Comparison of ENCODE assay signal across 8 mouse cellular contexts in the genomic region with DNA sequence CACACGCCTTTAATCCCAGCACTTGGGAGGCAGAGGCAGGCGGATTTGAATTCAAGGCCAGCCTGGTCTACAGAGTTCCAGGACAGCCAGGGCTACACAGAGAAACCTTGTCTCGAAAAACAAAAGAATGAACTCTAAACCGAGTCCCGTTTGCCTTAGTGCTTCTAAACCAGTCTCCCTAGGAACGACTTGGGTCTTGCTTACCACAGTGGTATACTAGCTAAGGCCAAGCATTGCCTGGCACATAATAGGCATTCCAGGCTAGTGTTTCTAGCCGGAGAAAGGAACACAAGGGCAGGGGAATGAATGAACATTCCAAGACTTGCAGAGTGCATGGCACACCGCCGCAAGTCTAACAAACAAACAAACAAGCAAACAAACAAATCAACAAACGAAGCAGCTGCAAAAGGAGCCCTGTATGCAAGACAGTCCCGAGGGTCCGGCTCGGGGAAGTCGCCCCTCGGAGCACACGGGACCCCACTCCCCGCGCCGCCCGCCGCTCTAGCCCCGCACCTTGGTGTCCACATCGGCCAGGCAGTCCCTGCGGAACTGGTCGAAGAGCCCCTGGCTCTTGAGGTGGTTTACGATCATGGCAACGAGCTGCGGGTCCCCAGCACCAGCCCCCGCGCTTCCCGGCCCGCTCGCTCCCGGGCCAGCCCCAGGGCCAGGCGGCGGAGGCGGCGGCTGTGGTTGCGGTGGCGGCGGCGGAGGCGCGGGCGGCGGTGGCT. TPM values are rescaled to one million over a fixed set of nuclear protein-coding genes. Genes with fewer than 3 reads are reported as not detected.
DNase-seq lines count a peak whose midpoint lies in the region; ATAC-seq and TF ChIP-seq lines count a peak whose summit lies in the region.

No protein-coding gene starts in this region.

- TF ChIP-seq CTCF in stomach, postnatal 0 days (IDR thresholded peaks at IDR 0.05; ENCODE audit: low read depth): no peak

- no peak for TF ChIP-seq EP300 in stomach, postnatal 0 days (optimal IDR thresholded peaks at IDR 0.05)

- peak overlapping the region; percentile 98 for H3K4me3 ChIP-seq in lung, embryonic 16.5 days (ENCODE audit: low read length)
- H3K4me3 ChIP-seq in forebrain, embryonic 12.5 days (replicated peaks): peak overlapping the region; percentile 95
- peak overlapping the region; percentile 92 for H3K4me3 ChIP-seq in liver, embryonic 11.5 days (ENCODE audit: low read depth, low read length)
- peak overlapping the region; percentile 97 for H3K4me3 ChIP-seq in stomach, postnatal 0 days (ENCODE audit: low read depth, low read length)

- no peaks in the 10 kb centered on the region for H3K9me3 ChIP-seq in lung, embryonic 16.5 days (ENCODE audit: control insufficient read depth, low read length)
- H3K9me3 ChIP-seq in forebrain, embryonic 12.5 days: no peaks in the 10 kb centered on the region
- no peaks in the 10 kb centered on the region for H3K9me3 ChIP-seq in liver, embryonic 11.5 days (ENCODE audit: control insufficient read depth, low read length)
- H3K9me3 ChIP-seq in stomach, postnatal 0 days (ENCODE audit: control insufficient read depth, low read length): no peaks in the 10 kb centered on the region

- no peaks in the 10 kb centered on the region for H3K27me3 ChIP-seq in lung, embryonic 16.5 days (ENCODE audit: control insufficient read depth, insufficient read depth, low read depth, low read length)
- no peaks in the 10 kb centered on the region for H3K27me3 ChIP-seq in forebrain, embryonic 12.5 days
- no peaks in the 10 kb centered on the region for H3K27me3 ChIP-seq in liver, embryonic 11.5 days (replicated peaks; ENCODE audit: control insufficient read depth, insufficient read depth, low read length)
- H3K27me3 ChIP-seq in stomach, postnatal 0 days (ENCODE audit: control insufficient read depth, insufficient read depth, low read length): no peaks in the 10 kb centered on the region

- H3K27ac ChIP-seq in lung, embryonic 16.5 days (ENCODE audit: low read length): no peak overlapping the region; the same call in none of the 2 replicates
- peak overlapping the region; percentile 67 for H3K27ac ChIP-seq in forebrain, embryonic 12.5 days
- peak overlapping the region; percentile 55 for H3K27ac ChIP-seq in liver, embryonic 11.5 days (ENCODE audit: low read depth, low read length)
- H3K27ac ChIP-seq in stomach, postnatal 0 days (replicated peaks): peak overlapping the region; percentile 86

- peak; percentile 32 for DNase-seq in adrenal gland, adult 2 months
- no peak for DNase-seq in adrenal gland, postnatal 25 days
- no peak for DNase-seq in lung, postnatal 36 days
- no peak for DNase-seq in liver, embryonic 11.5 days (ENCODE audit: low spot score)
- DNase-seq in stomach, postnatal 0 days (ENCODE audit: low spot score): peak; percentile 16
- DNase-seq in layer of hippocampus, adult 8-10 months (ENCODE audit: low spot score in 2 of 2): no peak

- 1% methylated on average over 34 of the region's 46 CpGs for WGBS in lung, embryonic 16.5 days
- 1% methylated on average over 45 of the region's 46 CpGs for WGBS in forebrain, embryonic 12.5 days
- WGBS in liver, embryonic 11.5 days: 2% methylated on average over 46 of the region's 46 CpGs
- 1% methylated on average over 46 of the region's 46 CpGs for WGBS in stomach, postnatal 0 days

- ATAC-seq in lung, embryonic 16.5 days (ENCODE audit: low read depth): no peak; the same call in 1 of the 2 replicates
- ATAC-seq in forebrain, embryonic 12.5 days (ENCODE audit: low FRiP score): peak; percentile 15; the same call in 1 of the 2 replicates
- no peak; the same call in 1 of the 2 replicates for ATAC-seq in liver, embryonic 11.5 days (replicated peaks; ENCODE audit: low FRiP score)
- ATAC-seq in stomach, postnatal 0 days (ENCODE audit: low FRiP score, low TSS enrichment): peak; percentile 14; the same call in 1 of the 2 replicates

- H3K4me1 ChIP-seq in lung, embryonic 16.5 days (replicated peaks; ENCODE audit: control insufficient read depth, insufficient read depth, low read length): peaks cover 15% of the 10 kb centered on the region
- H3K4me1 ChIP-seq in forebrain, embryonic 12.5 days: peaks cover 18% of the 10 kb centered on the region
- H3K4me1 ChIP-seq in liver, embryonic 11.5 days (replicated peaks; ENCODE audit: control insufficient read depth, insufficient read depth, low read length): peaks cover 17% of the 10 kb centered on the region
- 0 out of 2 replicates have a peak, but pooled peaks cover 3% of the 10 kb centered on the region for H3K4me1 ChIP-seq in stomach, postnatal 0 days (replicated peaks; ENCODE audit: control insufficient read depth, insufficient read depth)

- peak overlapping the region; percentile 85 for H3K4me2 ChIP-seq in lung, embryonic 16.5 days (ENCODE audit: low read depth, low read length)
- peak overlapping the region; percentile 74 for H3K4me2 ChIP-seq in forebrain, embryonic 12.5 days
- peak overlapping the region; percentile 85 for H3K4me2 ChIP-seq in liver, embryonic 11.5 days
- H3K4me2 ChIP-seq in stomach, postnatal 0 days (replicated peaks; ENCODE audit: low read depth): peak overlapping the region; percentile 59

- peak overlapping the region; percentile 89 for H3K9ac ChIP-seq in lung, embryonic 16.5 days (ENCODE audit: low read length)
- peak overlapping the region; percentile 82 for H3K9ac ChIP-seq in forebrain, embryonic 12.5 days
- peak overlapping the region; percentile 91 for H3K9ac ChIP-seq in liver, embryonic 11.5 days (ENCODE audit: low read depth, low read length)
- H3K9ac ChIP-seq in stomach, postnatal 0 days (ENCODE audit: low read length): peak overlapping the region; percentile 98

- no peaks in the 10 kb centered on the region; the same call in 1 of the 2 replicates for H3K36me3 ChIP-seq in lung, embryonic 16.5 days (ENCODE audit: control insufficient read depth, insufficient read depth, low read length)
- H3K36me3 ChIP-seq in forebrain, embryonic 12.5 days (replicated peaks): no peaks in the 10 kb centered on the region
- H3K36me3 ChIP-seq in liver, embryonic 11.5 days (ENCODE audit: control insufficient read depth, insufficient read depth, low read length): no peaks in the 10 kb centered on the region
- no peaks in the 10 kb centered on the region for H3K36me3 ChIP-seq in stomach, postnatal 0 days (ENCODE audit: control insufficient read depth, insufficient read depth, low read length)

RNA-seq across cellular contexts. Expression of gene Bod1l, which starts 0.5 kb away (rescaled TPM):
- 10 to 100 TPM; 23.5 to 34.7 TPM for total RNA-seq in adrenal gland, adult 2 months (2021)
- polyA plus RNA-seq in adrenal gland, adult 2 months (2012; rRNA removed): 4.5 and 11.9 TPM in 2 replicates
- total RNA-seq in adrenal gland, postnatal 25 days (2021): 42.9 and 43.3 TPM in 2 replicates
- 20.0 and 20.9 TPM in 2 replicates for polyA plus RNA-seq in lung, embryonic 16.5 days (2015; fragmentation: Nextera tagmentation; extraction: Ambion mirVana)
- 29.1 and 30.0 TPM in 2 replicates for polyA plus RNA-seq in forebrain, embryonic 12.5 days (2016; fragmentation: Nextera tagmentation; extraction: Ambion mirVana)
- polyA plus RNA-seq in liver, embryonic 11.5 days (2014; fragmentation: Nextera tagmentation; extraction: Ambion mirVana): 19.1 and 21.0 TPM in 2 replicates
- 10.6 and 11.3 TPM in 2 replicates for polyA plus RNA-seq in stomach, postnatal 0 days (2015; fragmentation: Nextera tagmentation; extraction: Ambion mirVana)
- total RNA-seq in layer of hippocampus, adult 8-10 months (2022): 10 to 100 TPM; 36.6 to 39.2 (median 38.4) TPM

Comparison
In these comparisons a context has a peak if more than half of its experiments do, and no peak if none do; other contexts are left out.
1. DNase-seq: peak in adrenal gland, adult 2 months (single experiment) and stomach, postnatal 0 days (single experiment); none in adrenal gland, postnatal 25 days (single experiment), lung, postnatal 36 days (single experiment), liver, embryonic 11.5 days (single experiment) and layer of hippocampus, adult 8-10 months (0 of 2).
2. ATAC-seq: peak in forebrain, embryonic 12.5 days (single experiment) and stomach, postnatal 0 days (single experiment); none in lung, embryonic 16.5 days (single experiment) and liver, embryonic 11.5 days (single experiment).
3. Peak in every context shown above with its lines, with median percentiles within 50 percentile points of each other: H3K4me2 ChIP-seq, H3K4me3 ChIP-seq and H3K9ac ChIP-seq.